Mouse (Mus musculus) myocyte (in vitro differentiated cells): Measurements from ENCODE around the gene Plekhs1. TPM values are rescaled to one million over a fixed set of nuclear protein-coding genes. Genes with fewer than 3 reads are reported as not detected.
"Not testable (repeated sequence)": the region's sequence is repeated elsewhere in the genome, so short reads cannot be mapped to it uniquely, and the experiment has no call there.

Experiments used
- H3K27me3 ChIP-seq: one replicate; pipeline ENCODE4 v1.6.1; 2011; ENCODE audit not compliant: control insufficient read depth, insufficient read depth, insufficient read length
- H3K36me3 ChIP-seq: one replicate; pipeline ENCODE4 v1.6.1; 2011; ENCODE audit not compliant: control insufficient read depth, insufficient read depth
- H3K4me2 ChIP-seq: one replicate; pipeline ENCODE4 v1.6.1; 2011; ENCODE audit warnings: low read depth, control low read depth
- H3K4me3 ChIP-seq: one replicate; pipeline ENCODE4 v1.5.1; 2011; ENCODE audit warnings: mild to moderate bottlenecking, control low read depth, moderate library complexity
- H3K79me2 ChIP-seq: one replicate; pipeline ENCODE4 v1.6.1; 2011; ENCODE audit not compliant: control insufficient read depth, insufficient read depth
- H3ac ChIP-seq: one replicate; pipeline ENCODE4 v1.6.1; 2011; ENCODE audit not compliant: control insufficient read depth, insufficient read length
- CEBPB ChIP-seq: IDR thresholded peaks from 2 replicates; pipeline ENCODE4 v1.6.1; 2011; ENCODE audit warnings: mild to moderate bottlenecking, moderate library complexity; ENCODE audit not compliant: poor library complexity, insufficient read depth, severe bottlenecking
- E2F4 ChIP-seq: IDR thresholded peaks from one replicate; pipeline ENCODE4 v1.6.1; 2011; ENCODE audit warnings: mild to moderate bottlenecking, control low read depth, moderate library complexity; ENCODE audit not compliant: insufficient read depth
- MAX ChIP-seq: IDR thresholded peaks from one replicate; pipeline ENCODE4 v1.6.1; 2011; ENCODE audit warnings: low read depth, mild to moderate bottlenecking, control low read depth
- MYOD1 ChIP-seq, 3 experiments: IDR thresholded peaks; one replicate each; pipeline ENCODE4 v1.6.1; 2011; ENCODE audit warnings: control low read depth in 2 of 3, low read depth in 2 of 3, mild to moderate bottlenecking in 2 of 3, moderate library complexity in 1 of 3; ENCODE audit not compliant: insufficient read length in 2 of 3, control insufficient read depth in 1 of 3
- MYOG ChIP-seq, 3 experiments: IDR thresholded peaks; one replicate each; pipeline ENCODE4 v1.6.1; 2011; ENCODE audit warnings: control low read depth in 2 of 3, low read depth in 2 of 3, mild to moderate bottlenecking in 2 of 3; ENCODE audit not compliant: insufficient read length in 2 of 3, control insufficient read depth in 1 of 3, insufficient read depth in 1 of 3
- POLR2A ChIP-seq: IDR thresholded peaks from one replicate; pipeline ENCODE4 v1.6.1; 2011; ENCODE audit warnings: low read depth, mild to moderate bottlenecking, control low read depth, moderate library complexity; ENCODE audit not compliant: insufficient read length
- POLR2AphosphoS2 ChIP-seq: IDR thresholded peaks from one replicate; pipeline ENCODE4 v1.6.1; 2011; ENCODE audit warnings: low read depth, control low read depth; ENCODE audit not compliant: insufficient read length
- REST ChIP-seq: IDR thresholded peaks from one replicate; pipeline ENCODE4 v1.6.1; 2011; ENCODE audit warnings: mild to moderate bottlenecking, control low read depth, moderate library complexity; ENCODE audit not compliant: insufficient read depth, insufficient read length
- SRF ChIP-seq: IDR thresholded peaks from one replicate; pipeline ENCODE4 v1.6.1; 2011; ENCODE audit warnings: low read depth; ENCODE audit not compliant: control insufficient read depth, insufficient read length
- TCF12 ChIP-seq: IDR thresholded peaks from one replicate; pipeline ENCODE4 v1.6.1; 2011; ENCODE audit warnings: mild to moderate bottlenecking, control low read depth; ENCODE audit not compliant: poor library complexity, insufficient read depth, severe bottlenecking
- TCF3 ChIP-seq: IDR thresholded peaks from one replicate; pipeline ENCODE4 v1.6.1; 2011; ENCODE audit warnings: low read depth, control low read depth; ENCODE audit not compliant: insufficient read length
- USF1 ChIP-seq: IDR thresholded peaks from one replicate; pipeline ENCODE4 v1.6.1; 2011; ENCODE audit warnings: low read depth, mild to moderate bottlenecking, control low read depth, moderate library complexity
- polyA plus RNA-seq: library from polyadenylated mRNA; unstranded; fragments of >200 nt; fragmentation: generic; extraction: Trizol; gene quantifications from one replicate; pipeline ENCODE4 v1.2.1, GENCODE M21; 2012; ENCODE audit warnings: missing spikeins

The Plekhs1 gene
- polyA plus RNA-seq, 1 experiment, result 0.04 TPM

GRCm38 (mm10) chr19:56503525-56503924 lies 42.1 kb downstream of the Plekhs1 start:
- not testable (repeated sequence) for H3K4me3 ChIP-seq, H3K36me3 ChIP-seq, H3ac ChIP-seq, H3K27me3 ChIP-seq, H3K79me2 ChIP-seq, H3K4me2 ChIP-seq

- H3K4me2 ChIP-seq, H3ac ChIP-seq, H3K36me3 ChIP-seq, H3K4me3 ChIP-seq, H3K27me3 ChIP-seq, H3K79me2 ChIP-seq: not testable (repeated sequence)
Measured at GRCm38 (mm10) chr19:56511207-56511606, 49.8 kb downstream of the Plekhs1 start.

GRCm38 (mm10) chr19:56513527-56513926 lies 52.1 kb downstream of the Plekhs1 start:
- H3K79me2 ChIP-seq, H3K4me3 ChIP-seq, H3K4me2 ChIP-seq, H3K27me3 ChIP-seq, H3K36me3 ChIP-seq, H3ac ChIP-seq: not testable (repeated sequence)

- H3K4me2 ChIP-seq, H3K79me2 ChIP-seq, H3K36me3 ChIP-seq, H3K4me3 ChIP-seq, H3ac ChIP-seq, H3K27me3 ChIP-seq: not testable (repeated sequence)
Measured at GRCm38 (mm10) chr19:56519408-56519807, 58.0 kb downstream of the Plekhs1 start.

GRCm38 (mm10) chr19:56530529-56530928 lies 69.1 kb downstream of the Plekhs1 start:
- not testable (repeated sequence) for H3K36me3 ChIP-seq, H3K4me2 ChIP-seq, H3K4me3 ChIP-seq, H3ac ChIP-seq, H3K27me3 ChIP-seq, H3K79me2 ChIP-seq

GRCm38 (mm10) chr19:56531251-56531650 lies 69.8 kb downstream of the Plekhs1 start:
- no peak overlapping the region for H3K4me2 ChIP-seq
- H3K79me2 ChIP-seq, result no peaks in the 10 kb centered on the region
- no peak overlapping the region for H3ac ChIP-seq
- no peak overlapping the region for H3K4me3 ChIP-seq
- TF ChIP-seq E2F4 (no peak), USF1 (no peak), POLR2A (no peak), TCF3 (no peak), MYOD1 (IDR thresholded peaks at IDR 0.05; ENCODE audit: control insufficient read depth in 1 of 3, insufficient read length in 2 of 3, low read depth in 2 of 3) (no peak), MAX (no peak)
- no peaks in the 10 kb centered on the region for H3K27me3 ChIP-seq
- H3K36me3 ChIP-seq, result peaks cover 4% of the 10 kb centered on the region

GRCm38 (mm10) chr19:56533291-56534071 lies 72.0 kb downstream of the Plekhs1 start:
- H3K27me3 ChIP-seq, result no peaks in the 10 kb centered on the region
- no peak overlapping the region for H3K4me2 ChIP-seq
- no peak overlapping the region for H3K4me3 ChIP-seq
- TF ChIP-seq E2F4, result no peak
- TF ChIP-seq POLR2AphosphoS2, result no peak
- no peak for TF ChIP-seq TCF3
- no peak for TF ChIP-seq POLR2A
- no peak for TF ChIP-seq SRF
- TF ChIP-seq USF1, result no peak
- no peak for TF ChIP-seq CEBPB
- TF ChIP-seq MAX, result no peak
- no peak for TF ChIP-seq TCF12
- no peak for TF ChIP-seq MYOG (IDR thresholded peaks at IDR 0.05; ENCODE audit: control insufficient read depth in 1 of 3, insufficient read depth in 1 of 3, insufficient read length in 2 of 3, low read depth in 2 of 3)
- no peak for TF ChIP-seq REST
- no peak for TF ChIP-seq MYOD1 (IDR thresholded peaks at IDR 0.05; ENCODE audit: control insufficient read depth in 1 of 3, insufficient read length in 2 of 3, low read depth in 2 of 3)
- peaks cover 12% of the 10 kb centered on the region for H3K36me3 ChIP-seq
- no peaks in the 10 kb centered on the region for H3K79me2 ChIP-seq
- H3ac ChIP-seq, result no peak overlapping the region
